Mouse (Mus musculus) neural tube, embryonic 12.5 days (tissue): ENCODE measurements at regions not wholly inside any gene's neighbourhood (a gene's known extent, or its start where the extent isn't known, plus 50 kb on each side); places are given as distances from the start of the nearest gene placed in this dataset.

ENCODE experiments used
- ATAC-seq: fragments of 200-750 bp; cut with Nextera tagmentation; 2 replicates; pipeline ENCODE4 v1.8.0; 2017; ENCODE audit warnings: low read depth, mild to moderate bottlenecking, moderate TSS enrichment, moderate library complexity; ENCODE audit not compliant: low FRiP score
- H3K27ac ChIP-seq: fragments of 300-500 bp; sonication (generic); 2 replicates; pipeline ENCODE4 v1.5.1; 2016
- H3K27me3 ChIP-seq: fragments of 300-500 bp; sonication (generic); replicated peaks from 2 replicates; pipeline ENCODE4 v1.6.1; 2016; ENCODE audit warnings: mild to moderate bottlenecking
- H3K36me3 ChIP-seq: fragments of 300-500 bp; sonication (generic); 2 replicates; pipeline ENCODE4 v1.6.1; 2016; ENCODE audit warnings: mild to moderate bottlenecking
- H3K4me1 ChIP-seq: fragments of 300-500 bp; sonication (generic); 2 replicates; pipeline ENCODE4 v1.6.1; 2016
- H3K4me2 ChIP-seq: fragments of 300-500 bp; sonication (generic); replicated peaks from 2 replicates; pipeline ENCODE4 v1.6.1; 2016; ENCODE audit warnings: mild to moderate bottlenecking
- H3K4me3 ChIP-seq: fragments of 300-500 bp; sonication (generic); 2 replicates; pipeline ENCODE4 v1.5.1; 2016
- H3K9ac ChIP-seq: fragments of 300-500 bp; sonication (generic); 2 replicates; pipeline ENCODE4 v1.6.1; 2016; ENCODE audit warnings: mild to moderate bottlenecking
- H3K9me3 ChIP-seq: fragments of 300-500 bp; sonication (generic); 2 replicates; pipeline ENCODE4 v1.6.1; 2016; ENCODE audit warnings: mild to moderate bottlenecking
- WGBS: fragments of 180-500 bp; shearing (Covaris S2); methylation state at CpG from one replicate; pipeline ENCODE4 v1.1.7; 2016; 5-methylcytosine and 5-hydroxymethylcytosine counted together

- Histone ChIP-seq H3K4me2 (no peak overlapping the region), H3K9me3 (no peaks in the 10 kb centered on the region), H3K4me3 (no peak overlapping the region), H3K9ac (no peak overlapping the region), H3K4me1 (no peaks in the 10 kb centered on the region), H3K27ac (no peak overlapping the region), H3K36me3 (no peaks in the 10 kb centered on the region), H3K27me3 (no peaks in the 10 kb centered on the region)
- ATAC-seq = no peak
- WGBS = 86% methylated on average over 2 of the region's 2 CpGs
Observed at GRCm38 (mm10) chr6:108973701-108974100, 145.3 kb downstream of the Edem1 start.

GRCm38 (mm10) chr6:108989506-108989905 lies 161.1 kb downstream of the Edem1 start:
- Histone ChIP-seq H3K36me3 (no peaks in the 10 kb centered on the region), H3K9me3 (no peaks in the 10 kb centered on the region), H3K4me2 (no peak overlapping the region), H3K4me3 (no peak overlapping the region), H3K27ac (no peak overlapping the region), H3K27me3 (no peaks in the 10 kb centered on the region), H3K4me1 (no peaks in the 10 kb centered on the region), H3K9ac (no peak overlapping the region)
- no peak for ATAC-seq
- WGBS = 91% methylated on average over 4 of the region's 4 CpGs

- Histone ChIP-seq H3K27me3 (no peaks in the 10 kb centered on the region), H3K4me3 (no peak overlapping the region), H3K36me3 (no peaks in the 10 kb centered on the region), H3K27ac (no peak overlapping the region), H3K4me1 (no peaks in the 10 kb centered on the region), H3K9ac (no peak overlapping the region), H3K4me2 (no peak overlapping the region), H3K9me3 (no peaks in the 10 kb centered on the region)
- WGBS = 50% methylated on average over 3 of the region's 3 CpGs
- ATAC-seq = no peak
Observed at GRCm38 (mm10) chr6:108993743-108994142, 165.3 kb downstream of the Edem1 start.

GRCm38 (mm10) chr6:109004443-109004842 lies 176.0 kb downstream of the Edem1 start:
- Histone ChIP-seq H3K27me3 (no peaks in the 10 kb centered on the region), H3K4me1 (no peaks in the 10 kb centered on the region), H3K4me2 (no peak overlapping the region), H3K9ac (no peak overlapping the region), H3K9me3 (no peaks in the 10 kb centered on the region), H3K36me3 (no peaks in the 10 kb centered on the region), H3K4me3 (no peak overlapping the region), H3K27ac (no peak overlapping the region)
- no peak for ATAC-seq
- 77% methylated on average over 2 of the region's 2 CpGs for WGBS

GRCm38 (mm10) chr6:109009364-109009763 lies 180.9 kb downstream of the Edem1 start:
- 87% methylated on average over 3 of the region's 3 CpGs for WGBS
- H3K4me3 ChIP-seq = no peak overlapping the region
- H3K9ac ChIP-seq = no peak overlapping the region
- no peak for ATAC-seq
- no peak overlapping the region for H3K27ac ChIP-seq
- no peaks in the 10 kb centered on the region for H3K36me3 ChIP-seq
- H3K4me2 ChIP-seq = no peak overlapping the region
- H3K4me1 ChIP-seq = no peaks in the 10 kb centered on the region
- no peaks in the 10 kb centered on the region for H3K27me3 ChIP-seq
- no peaks in the 10 kb centered on the region for H3K9me3 ChIP-seq

GRCm38 (mm10) chr6:109009793-109010192 lies 181.4 kb downstream of the Edem1 start:
- no peak overlapping the region for H3K27ac ChIP-seq
- no peaks in the 10 kb centered on the region for H3K36me3 ChIP-seq
- H3K4me1 ChIP-seq = no peaks in the 10 kb centered on the region
- ATAC-seq = no peak
- H3K4me2 ChIP-seq = no peak overlapping the region
- H3K9me3 ChIP-seq = no peaks in the 10 kb centered on the region
- no peak overlapping the region for H3K4me3 ChIP-seq
- WGBS = 45% methylated on average over 4 of the region's 4 CpGs
- H3K27me3 ChIP-seq = no peaks in the 10 kb centered on the region
- H3K9ac ChIP-seq = no peak overlapping the region

GRCm38 (mm10) chr6:109019731-109020130 lies 191.3 kb downstream of the Edem1 start:
- Histone ChIP-seq H3K4me3 (no peak overlapping the region), H3K36me3 (no peaks in the 10 kb centered on the region), H3K4me2 (no peak overlapping the region), H3K9ac (no peak overlapping the region), H3K9me3 (no peaks in the 10 kb centered on the region), H3K4me1 (no peaks in the 10 kb centered on the region), H3K27me3 (no peaks in the 10 kb centered on the region), H3K27ac (no peak overlapping the region)
- no peak for ATAC-seq
- WGBS = 95% methylated on average over 2 of the region's 2 CpGs
